Mouse (Mus musculus): ENCODE measurements at regions not wholly inside any gene's neighbourhood (a gene's known extent, or its start where the extent isn't known, plus 50 kb on each side); places are given as distances from the start of the nearest gene placed in this dataset.
A peak's percentile ranks its signal among the peaks of the same experiment; 100 is the strongest.

DNA sequence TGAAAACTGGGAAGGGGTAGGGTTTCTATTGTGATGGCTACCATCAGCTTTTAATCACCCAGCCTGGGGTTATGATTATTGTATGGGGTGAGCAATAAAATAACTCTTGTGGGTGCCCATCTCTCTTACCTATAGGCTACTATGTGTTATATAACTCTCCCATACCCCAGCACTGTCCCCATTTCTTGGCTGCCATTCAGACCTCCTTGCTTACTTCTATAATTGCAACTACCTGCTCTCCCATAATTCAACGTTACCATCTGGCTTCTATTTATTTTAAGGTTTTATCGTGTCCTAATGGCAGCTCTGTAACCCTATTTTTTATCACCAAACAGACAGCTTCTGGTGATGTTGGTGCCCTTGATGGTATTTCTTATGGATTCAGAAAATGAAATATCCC is 414.2 kb downstream of the Btg1 start:
- no peak overlapping the region for H3K9ac ChIP-seq (replicated peaks)
- H3K9me3 ChIP-seq, result no peaks in the 10 kb centered on the region
- H3K36me3 ChIP-seq, result no peaks in the 10 kb centered on the region
- H3K4me2 ChIP-seq, result no peak overlapping the region
- H3K27ac ChIP-seq, result no peak overlapping the region
- H3K4me3 ChIP-seq (replicated peaks), result no peak overlapping the region
- WGBS, result 55% methylated on average over 2 of the region's 2 CpGs
- H3K27me3 ChIP-seq, result no peaks in the 10 kb centered on the region
- ATAC-seq (ENCODE audit: insufficient number of reproducible peaks, insufficient read depth, low FRiP score, low TSS enrichment, low read depth), result no peak
- H3K4me1 ChIP-seq (replicated peaks), result peaks cover 14% of the 10 kb centered on the region

DNA sequence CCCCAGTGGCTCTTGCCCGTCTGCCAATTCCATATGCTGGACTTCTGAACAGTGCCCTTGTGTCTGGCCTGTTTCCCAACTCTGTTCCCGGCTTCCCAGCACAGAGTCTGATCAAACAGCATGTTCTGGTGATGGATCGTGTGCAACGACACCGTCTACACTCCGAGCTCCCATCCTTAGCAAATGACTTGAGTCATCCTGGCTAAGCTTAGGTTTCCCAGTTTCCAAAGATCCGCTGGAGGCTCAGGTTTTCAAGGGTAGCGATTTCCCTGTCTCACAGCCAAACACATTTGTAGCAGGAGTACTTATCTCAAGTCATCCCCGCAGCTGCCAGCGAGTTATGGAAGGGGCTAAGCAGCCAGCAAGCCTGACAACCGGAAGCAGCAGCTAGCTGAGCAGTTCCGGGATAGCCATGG is 418.6 kb downstream of the Btg1 start:
- no peaks in the 10 kb centered on the region for H3K9me3 ChIP-seq
- H3K27ac ChIP-seq, result no peak overlapping the region
- H3K36me3 ChIP-seq, result no peaks in the 10 kb centered on the region
- ATAC-seq (ENCODE audit: insufficient number of reproducible peaks, insufficient read depth, low FRiP score, low TSS enrichment, low read depth), result no peak
- no peak overlapping the region for H3K4me2 ChIP-seq
- 81% methylated on average over 12 of the region's 12 CpGs for WGBS
- peaks cover 14% of the 10 kb centered on the region for H3K4me1 ChIP-seq (replicated peaks)
- H3K9ac ChIP-seq (replicated peaks), result no peak overlapping the region
- H3K27me3 ChIP-seq, result no peaks in the 10 kb centered on the region
- no peak overlapping the region for H3K4me3 ChIP-seq (replicated peaks)

DNA sequence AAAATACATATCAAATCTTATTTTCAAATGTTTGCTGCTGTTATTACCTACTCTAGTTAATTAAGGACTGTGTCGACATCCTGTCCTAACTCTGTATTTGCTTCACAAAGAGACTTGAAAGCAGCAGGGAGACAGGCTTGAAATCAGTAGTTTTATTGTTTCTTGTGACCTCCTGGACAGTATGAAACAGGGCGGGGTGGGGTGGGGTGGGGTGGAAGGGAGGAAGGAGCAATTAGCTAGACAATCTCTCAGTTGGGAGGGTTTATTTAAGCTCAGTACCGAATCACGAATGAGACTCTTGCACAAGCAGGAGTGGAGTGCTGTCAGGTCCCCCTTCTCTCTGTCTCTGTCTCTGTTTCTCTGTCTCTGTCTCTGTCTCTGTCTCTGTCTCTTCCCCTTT is 421.2 kb downstream of the Btg1 start:
- no peak for ATAC-seq (ENCODE audit: insufficient number of reproducible peaks, insufficient read depth, low FRiP score, low TSS enrichment, low read depth)
- no peak overlapping the region for H3K4me2 ChIP-seq
- H3K9me3 ChIP-seq, result no peaks in the 10 kb centered on the region
- WGBS, result 57% methylated on average over 4 of the region's 4 CpGs
- H3K36me3 ChIP-seq, result no peaks in the 10 kb centered on the region
- no peak overlapping the region for H3K27ac ChIP-seq
- no peak overlapping the region for H3K9ac ChIP-seq (replicated peaks)
- H3K4me1 ChIP-seq (replicated peaks), result peaks cover 14% of the 10 kb centered on the region
- no peak overlapping the region for H3K4me3 ChIP-seq (replicated peaks)
- no peaks in the 10 kb centered on the region for H3K27me3 ChIP-seq

DNA sequence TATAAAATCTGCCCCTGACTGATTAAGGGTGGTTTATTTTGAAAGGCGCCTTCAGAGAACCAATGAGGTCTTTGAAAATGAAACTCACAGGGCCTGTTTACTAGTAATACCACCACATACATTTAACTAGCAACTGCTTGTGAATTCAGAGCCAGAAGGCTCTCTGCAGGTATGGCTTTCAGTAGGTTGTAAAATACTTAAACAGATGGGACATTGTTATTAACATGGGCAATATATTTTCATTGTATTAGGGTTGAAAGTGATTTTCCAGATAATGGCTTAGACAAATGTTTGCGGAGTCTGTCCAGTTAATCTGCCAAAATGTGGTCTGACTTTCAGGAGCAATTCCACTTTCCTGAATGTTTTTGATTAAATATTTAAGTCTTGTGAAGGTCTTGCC is 430.8 kb downstream of the Btg1 start:
- Histone ChIP-seq H3K36me3 (no peaks in the 10 kb centered on the region), H3K4me2 (no peak overlapping the region), H3K4me1 (replicated peaks) (peaks cover 10% of the 10 kb centered on the region; the same call in 1 of the 2 replicates), H3K9me3 (no peaks in the 10 kb centered on the region), H3K4me3 (replicated peaks) (no peak overlapping the region), H3K27ac (peak overlapping the region; percentile 60), H3K27me3 (no peaks in the 10 kb centered on the region), H3K9ac (replicated peaks) (no peak overlapping the region)
- peak; percentile 90; the same call in 1 of the 2 replicates for ATAC-seq (ENCODE audit: insufficient number of reproducible peaks, insufficient read depth, low FRiP score, low TSS enrichment, low read depth)
- 17% methylated on average over 2 of the region's 2 CpGs for WGBS

DNA sequence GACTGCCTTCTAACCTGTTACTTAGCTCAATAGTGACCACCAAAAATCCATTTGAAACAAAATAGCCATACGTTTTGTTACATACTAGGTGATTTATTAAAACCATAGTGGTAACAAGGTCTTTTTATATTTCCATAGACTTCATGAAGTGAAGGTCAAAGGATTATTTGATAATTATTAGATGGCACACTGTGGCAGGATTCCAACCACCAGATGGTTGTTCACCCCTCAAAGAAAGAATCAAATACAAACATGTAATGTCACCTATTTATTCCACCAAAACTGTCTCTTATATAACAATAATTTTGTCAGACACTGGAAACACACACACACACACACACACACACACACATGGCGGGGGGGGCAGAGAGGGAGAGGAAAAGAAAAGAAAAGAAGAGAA is 431.2 kb downstream of the Btg1 start:
- Histone ChIP-seq H3K4me2 (no peak overlapping the region), H3K27ac (peak overlapping the region; percentile 36; the same call in 1 of the 2 replicates), H3K36me3 (no peaks in the 10 kb centered on the region), H3K4me3 (replicated peaks) (no peak overlapping the region), H3K4me1 (replicated peaks) (peaks cover 10% of the 10 kb centered on the region; the same call in 1 of the 2 replicates), H3K9ac (replicated peaks) (no peak overlapping the region), H3K27me3 (no peaks in the 10 kb centered on the region), H3K9me3 (no peaks in the 10 kb centered on the region)
- 0 out of 2 replicates have a peak, but pooled peaks have one; percentile 15 for ATAC-seq (ENCODE audit: insufficient number of reproducible peaks, insufficient read depth, low FRiP score, low TSS enrichment, low read depth)
- 28% methylated on average over 1 of the region's 2 CpGs for WGBS

DNA sequence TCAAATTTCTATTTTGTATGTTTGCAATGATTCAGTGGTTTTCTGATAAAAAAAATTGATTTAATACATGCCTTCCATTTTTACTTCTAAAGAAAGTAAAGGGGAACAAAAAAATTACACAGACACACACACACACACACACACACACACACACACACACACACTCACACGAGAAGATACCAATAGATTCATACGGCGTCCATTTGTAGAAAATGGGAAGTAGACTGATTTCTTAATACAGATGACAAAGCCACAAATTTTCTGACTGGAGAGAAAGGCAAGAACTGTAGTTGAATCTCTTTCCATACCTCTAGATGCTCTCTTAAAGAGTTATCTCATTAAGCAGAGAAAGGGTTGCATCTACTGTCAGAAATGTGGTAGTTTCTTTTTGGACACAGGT is 424.9 kb upstream of the Dcn start:
- Histone ChIP-seq H3K9me3 (no peaks in the 10 kb centered on the region), H3K27me3 (no peaks in the 10 kb centered on the region), H3K4me2 (no peak overlapping the region), H3K36me3 (no peaks in the 10 kb centered on the region), H3K4me3 (replicated peaks) (no peak overlapping the region), H3K27ac (no peak overlapping the region), H3K4me1 (replicated peaks) (no peaks in the 10 kb centered on the region; the same call in 1 of the 2 replicates), H3K9ac (replicated peaks) (no peak overlapping the region)
- ATAC-seq (ENCODE audit: insufficient number of reproducible peaks, insufficient read depth, low FRiP score, low TSS enrichment, low read depth), result no peak
- WGBS, result 93% methylated on average over 3 of the region's 3 CpGs

DNA sequence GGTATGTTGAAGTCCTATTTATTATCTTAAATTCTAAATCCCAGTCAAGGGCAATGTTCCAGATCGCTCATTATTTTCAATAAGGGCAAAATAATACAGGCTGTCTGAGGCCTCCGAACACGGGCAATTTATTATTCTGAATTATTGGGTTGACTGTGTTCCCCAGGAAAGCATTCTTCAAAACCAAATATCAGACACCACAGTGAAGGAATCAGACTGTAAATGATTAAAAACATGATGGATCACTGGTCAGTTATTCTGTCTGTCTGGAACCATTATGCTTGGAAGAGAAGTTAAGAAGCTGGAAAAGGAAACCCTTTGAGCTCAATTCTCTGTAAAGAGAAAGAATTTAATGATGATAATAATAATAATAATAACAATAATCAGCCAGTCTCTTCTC is 417.4 kb upstream of the Dcn start:
- Histone ChIP-seq H3K4me3 (replicated peaks) (no peak overlapping the region), H3K27me3 (no peaks in the 10 kb centered on the region), H3K4me2 (no peak overlapping the region), H3K36me3 (no peaks in the 10 kb centered on the region), H3K9ac (replicated peaks) (no peak overlapping the region), H3K4me1 (replicated peaks) (no peaks in the 10 kb centered on the region; the same call in 1 of the 2 replicates), H3K9me3 (no peaks in the 10 kb centered on the region), H3K27ac (no peak overlapping the region)
- ATAC-seq (ENCODE audit: insufficient number of reproducible peaks, insufficient read depth, low FRiP score, low TSS enrichment, low read depth), result no peak
- WGBS, result 88% methylated on average over 3 of the region's 3 CpGs

DNA sequence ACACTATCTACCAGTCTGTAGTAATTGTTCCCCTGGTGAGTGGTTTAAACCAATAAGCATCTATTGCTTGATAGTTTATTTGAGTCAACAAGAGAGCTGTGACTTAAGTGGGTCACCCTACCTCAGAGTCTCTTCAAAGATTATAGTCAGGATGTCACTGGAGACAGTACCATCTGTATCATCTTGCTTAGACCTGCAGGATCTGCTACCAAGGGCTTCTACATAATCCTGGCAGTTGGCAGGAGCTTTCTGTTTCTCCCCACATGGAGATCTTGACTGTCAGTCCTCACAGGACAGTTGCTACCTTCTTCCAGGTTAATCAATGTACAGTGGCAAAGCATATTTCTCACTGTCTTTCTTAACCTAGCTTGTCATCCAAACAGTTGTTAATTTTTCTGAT is 414.9 kb upstream of the Dcn start:
- H3K36me3 ChIP-seq, result no peaks in the 10 kb centered on the region
- no peak overlapping the region for H3K4me2 ChIP-seq
- no peak overlapping the region for H3K4me3 ChIP-seq (replicated peaks)
- ATAC-seq (ENCODE audit: insufficient number of reproducible peaks, insufficient read depth, low FRiP score, low TSS enrichment, low read depth), result no peak
- no peaks in the 10 kb centered on the region for H3K9me3 ChIP-seq
- no peaks in the 10 kb centered on the region; the same call in 1 of the 2 replicates for H3K4me1 ChIP-seq (replicated peaks)
- H3K9ac ChIP-seq (replicated peaks), result no peak overlapping the region
- H3K27me3 ChIP-seq, result no peaks in the 10 kb centered on the region
- no peak overlapping the region for H3K27ac ChIP-seq

DNA sequence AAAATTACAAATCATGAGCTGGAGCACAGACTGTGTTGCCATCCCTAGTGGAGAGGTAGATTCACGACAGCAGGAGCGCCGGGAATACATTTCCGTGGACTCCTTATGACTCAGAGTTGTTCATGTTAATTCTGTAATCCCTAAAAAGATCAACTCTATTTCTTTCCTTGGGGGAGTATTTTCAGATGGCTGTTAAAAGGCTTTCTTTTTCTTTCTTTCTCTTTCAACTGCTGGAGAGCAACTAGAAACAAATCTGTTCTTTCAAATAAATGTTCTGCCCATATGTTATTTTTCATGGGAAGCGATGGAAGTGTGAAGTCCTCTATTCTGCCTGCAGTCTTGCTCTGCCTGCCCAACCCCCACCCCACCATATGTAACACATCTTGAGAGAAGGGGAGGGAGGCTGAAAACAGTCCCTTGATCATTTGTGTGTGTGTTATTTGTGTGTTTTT is 401.4 kb upstream of the Dcn start:
- ATAC-seq (ENCODE audit: insufficient number of reproducible peaks, insufficient read depth, low FRiP score, low TSS enrichment, low read depth), result no peak
- H3K27ac ChIP-seq, result peak overlapping the region; percentile 35; the same call in 1 of the 2 replicates
- WGBS, result 56% methylated on average over 5 of the region's 5 CpGs
- peaks cover 10% of the 10 kb centered on the region for H3K4me1 ChIP-seq (replicated peaks)
- no peaks in the 10 kb centered on the region for H3K27me3 ChIP-seq
- H3K9me3 ChIP-seq, result no peaks in the 10 kb centered on the region
- H3K36me3 ChIP-seq, result no peaks in the 10 kb centered on the region
- H3K4me3 ChIP-seq (replicated peaks), result no peak overlapping the region
- H3K4me2 ChIP-seq, result no peak overlapping the region
- no peak overlapping the region for H3K9ac ChIP-seq (replicated peaks)

DNA sequence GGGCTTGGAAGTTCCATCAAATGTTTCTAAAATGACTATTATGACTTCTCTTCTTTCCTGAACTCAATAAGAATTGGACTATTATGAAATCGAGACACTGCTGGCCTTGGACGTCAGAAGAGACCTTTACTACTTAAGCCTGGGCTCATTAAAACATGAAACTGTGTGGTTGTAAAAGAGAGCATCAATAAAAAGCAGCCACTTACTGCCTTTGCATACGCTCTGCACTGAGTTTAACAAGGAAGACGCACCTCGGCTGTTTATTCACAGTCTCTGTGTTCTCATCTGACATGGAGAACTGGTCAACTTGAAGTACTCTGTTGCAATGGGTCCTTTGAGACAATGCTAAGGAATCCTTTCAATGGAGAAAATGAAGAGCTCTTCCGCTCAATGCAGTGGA is 399.8 kb upstream of the Dcn start:
- Histone ChIP-seq H3K4me1 (replicated peaks) (peaks cover 10% of the 10 kb centered on the region), H3K4me3 (replicated peaks) (no peak overlapping the region), H3K4me2 (no peak overlapping the region), H3K27ac (no peak overlapping the region), H3K27me3 (no peaks in the 10 kb centered on the region), H3K9me3 (no peaks in the 10 kb centered on the region), H3K36me3 (no peaks in the 10 kb centered on the region), H3K9ac (replicated peaks) (no peak overlapping the region)
- ATAC-seq (ENCODE audit: insufficient number of reproducible peaks, insufficient read depth, low FRiP score, low TSS enrichment, low read depth), result no peak
- 38% methylated on average over 6 of the region's 6 CpGs for WGBS

DNA sequence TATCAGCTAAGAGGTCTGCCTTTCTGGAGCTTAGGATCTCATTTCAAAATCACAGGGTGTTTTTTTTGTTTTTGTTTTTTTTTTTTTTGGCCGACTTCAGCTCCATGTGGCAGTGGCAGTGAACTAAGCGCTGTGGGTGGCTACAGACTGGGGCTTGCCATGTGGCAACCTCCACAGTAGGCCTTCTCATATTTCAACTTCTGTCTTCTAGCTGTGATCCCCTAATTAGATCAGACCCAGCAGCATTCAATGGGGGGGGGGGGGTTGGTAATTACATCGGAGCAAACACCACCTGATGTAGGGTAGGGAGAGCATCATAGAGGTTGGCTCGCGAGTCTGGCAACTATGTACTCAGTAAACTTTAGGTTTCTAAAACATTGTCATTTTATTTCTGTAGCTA is 392.1 kb upstream of the Dcn start:
- no peak overlapping the region for H3K4me3 ChIP-seq (replicated peaks)
- H3K36me3 ChIP-seq, result no peaks in the 10 kb centered on the region
- H3K9ac ChIP-seq (replicated peaks), result no peak overlapping the region
- no peaks in the 10 kb centered on the region for H3K27me3 ChIP-seq
- peak; percentile 85; the same call in 1 of the 2 replicates for ATAC-seq (ENCODE audit: insufficient number of reproducible peaks, insufficient read depth, low FRiP score, low TSS enrichment, low read depth)
- no peak overlapping the region for H3K27ac ChIP-seq
- peaks cover 16% of the 10 kb centered on the region; the same call in 1 of the 2 replicates for H3K4me1 ChIP-seq (replicated peaks)
- H3K4me2 ChIP-seq, result no peak overlapping the region
- no peaks in the 10 kb centered on the region for H3K9me3 ChIP-seq
- WGBS, result 20% methylated on average over 5 of the region's 5 CpGs

DNA sequence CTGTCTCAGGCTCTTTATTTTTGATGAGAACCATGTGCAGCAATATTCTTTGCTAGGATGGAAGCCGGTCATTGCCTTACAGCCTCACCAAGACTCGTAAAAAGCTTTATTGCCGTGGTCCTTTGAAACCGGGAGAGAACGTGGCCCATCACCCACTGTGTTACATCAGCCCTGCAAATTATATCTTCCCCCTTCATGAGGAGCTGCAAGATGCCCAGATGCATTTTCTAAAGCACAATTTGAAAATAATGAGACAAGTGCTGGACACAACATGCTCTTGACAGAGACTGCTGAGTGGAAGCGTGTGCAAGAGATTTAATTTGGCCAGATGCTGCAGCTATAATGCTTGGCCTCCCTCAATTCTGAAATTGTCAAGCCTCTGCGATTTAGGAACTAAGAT is 389.2 kb upstream of the Dcn start:
- Histone ChIP-seq H3K4me3 (replicated peaks) (no peak overlapping the region), H3K9me3 (0 out of 2 replicates have a peak, but pooled peaks cover 2% of the 10 kb centered on the region), H3K36me3 (no peaks in the 10 kb centered on the region), H3K27me3 (no peaks in the 10 kb centered on the region), H3K4me1 (replicated peaks) (peaks cover 16% of the 10 kb centered on the region; the same call in 1 of the 2 replicates), H3K4me2 (no peak overlapping the region), H3K27ac (peak overlapping the region; percentile 23; the same call in 1 of the 2 replicates), H3K9ac (replicated peaks) (no peak overlapping the region)
- WGBS, result 18% methylated on average over 7 of the region's 7 CpGs
- ATAC-seq (ENCODE audit: insufficient number of reproducible peaks, insufficient read depth, low FRiP score, low TSS enrichment, low read depth), result no peak

Data from limb, embryonic 12.5 days (tissue).